Mouse (Mus musculus): ENCODE data around the gene Qprt. TPM values are rescaled to one million over a fixed set of nuclear protein-coding genes. Genes with fewer than 3 reads are reported as not detected.

The Qprt gene
- polyA plus RNA-seq (2015; fragmentation: Nextera tagmentation; extraction: Ambion mirVana), result 5.4 and 5.8 TPM in 2 replicates

DNA sequence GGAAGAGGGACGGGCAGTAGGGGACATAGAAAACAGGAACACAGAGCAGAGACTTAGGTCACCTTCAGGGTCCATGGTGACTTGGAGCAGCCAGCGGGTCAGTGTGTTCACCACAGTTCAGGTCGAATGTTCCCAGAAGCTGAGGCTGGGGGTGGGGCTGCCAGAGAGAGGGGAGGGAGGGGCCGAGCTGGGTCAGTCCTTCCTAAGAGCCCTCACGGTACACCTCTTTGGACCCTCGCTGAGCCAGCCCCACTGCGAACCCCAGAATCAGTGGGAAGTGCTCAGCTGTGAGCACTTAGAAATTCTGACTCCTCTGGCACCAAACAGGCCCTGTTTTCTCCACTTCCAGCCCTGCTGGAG is at the start of gene Qprt:
Gene Qprt (minus strand): TSS at position 316 of the 360 bp plus-strand sequence.

DNA sequence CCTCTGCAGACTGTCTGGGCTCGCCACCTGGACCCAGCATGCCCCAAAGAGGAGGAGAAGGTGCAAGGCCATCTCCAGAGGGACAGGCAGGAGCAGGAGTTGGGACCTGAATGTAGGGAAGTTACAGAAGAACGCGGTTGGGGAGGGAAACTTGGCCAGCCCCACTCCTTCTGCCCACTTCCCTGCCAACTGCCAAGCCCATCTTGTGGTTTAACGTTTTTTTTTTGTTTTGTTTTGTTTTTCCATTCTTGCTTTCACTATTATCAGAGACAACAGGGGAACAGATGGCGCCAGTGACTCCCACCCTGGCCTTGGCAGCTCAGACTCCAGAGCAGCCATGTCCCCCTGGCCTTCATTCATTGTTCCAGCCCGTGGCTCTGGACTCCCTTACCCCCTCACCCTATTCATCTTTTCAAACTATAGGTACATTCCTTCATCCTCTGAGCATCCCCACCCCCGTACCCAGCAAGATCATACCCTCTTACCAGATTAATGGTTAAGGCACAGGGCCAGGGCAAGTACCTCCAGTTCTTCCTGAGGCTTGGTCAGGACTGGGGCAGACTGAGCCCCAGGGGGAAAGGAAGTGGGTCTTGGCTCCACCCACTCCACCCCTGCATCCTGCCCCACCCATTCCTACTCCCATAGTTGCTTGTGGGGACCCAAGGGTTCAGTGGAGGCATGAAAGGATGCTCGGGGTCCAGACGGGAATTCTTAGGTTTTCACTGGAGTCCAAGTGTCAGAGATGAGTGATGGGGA is 15.4 kb upstream of the Qprt start, which contains the start of gene Spn:
Gene Spn (minus strand): TSS at position 562 of the 756 bp plus-strand sequence.

GRCm38 (mm10) chr7:127091114-127091896 is 30.7 kb downstream of the Qprt start, which contains the start of gene AI467606:
Gene AI467606 (plus strand): TSS chr7:127091359.

GRCm38 (mm10) chr7:127087278-127088010 is 34.6 kb downstream of the Qprt start, which contains the start of gene Zg16:
Gene Zg16 (minus strand): TSS chr7:127087328.

Other genes starting within 250 kb of the Qprt start
- gene Taok2, start 237.5 kb downstream of the Qprt start, polyA plus RNA-seq (2015; fragmentation: Nextera tagmentation; extraction: Ambion mirVana), result 17.4 and 18.3 TPM in 2 replicates
- gene Tmem219, start 199.3 kb downstream of the Qprt start, polyA plus RNA-seq (2015; fragmentation: Nextera tagmentation; extraction: Ambion mirVana), result 22.8 and 29.8 TPM in 2 replicates
- gene Kctd13, start 193.3 kb downstream of the Qprt start, polyA plus RNA-seq (2015; fragmentation: Nextera tagmentation; extraction: Ambion mirVana), result 6.0 and 7.1 TPM in 2 replicates
- gene Asphd1, start 172.6 kb downstream of the Qprt start, polyA plus RNA-seq (2015; fragmentation: Nextera tagmentation; extraction: Ambion mirVana), result not detected in 2 replicates
- 0.65 and 0.96 TPM in 2 replicates for gene Sez6l2, start 171.7 kb downstream of the Qprt start, polyA plus RNA-seq (2015; fragmentation: Nextera tagmentation; extraction: Ambion mirVana)
- 45.2 and 57.4 TPM in 2 replicates for gene Cdipt, start 146.3 kb downstream of the Qprt start, polyA plus RNA-seq (2015; fragmentation: Nextera tagmentation; extraction: Ambion mirVana)
- gene Cdiptos, start 146.1 kb downstream of the Qprt start, polyA plus RNA-seq (2015; fragmentation: Nextera tagmentation; extraction: Ambion mirVana), result 1.2 and 1.6 TPM in 2 replicates
- gene Mvp, start 107.6 kb downstream of the Qprt start, polyA plus RNA-seq (2015; fragmentation: Nextera tagmentation; extraction: Ambion mirVana), result 13.8 and 18.8 TPM in 2 replicates
- not detected in 2 replicates for gene Pagr1b, start 105.7 kb downstream of the Qprt start, polyA plus RNA-seq (2015; fragmentation: Nextera tagmentation; extraction: Ambion mirVana)
- gene Pagr1a, start 104.9 kb downstream of the Qprt start, polyA plus RNA-seq (2015; fragmentation: Nextera tagmentation; extraction: Ambion mirVana), result 37.2 and 37.9 TPM in 2 replicates
- gene Gm42742, start 101.1 kb downstream of the Qprt start, polyA plus RNA-seq (2015; fragmentation: Nextera tagmentation; extraction: Ambion mirVana), result 9.2 and 17.4 TPM in 2 replicates
- gene Prrt2, start 101.0 kb downstream of the Qprt start, polyA plus RNA-seq (2015; fragmentation: Nextera tagmentation; extraction: Ambion mirVana), result 3.0 and 4.0 TPM in 2 replicates
- gene Maz, start 95.2 kb downstream of the Qprt start, polyA plus RNA-seq (2015; fragmentation: Nextera tagmentation; extraction: Ambion mirVana), result 21.3 and 26.0 TPM in 2 replicates
- gene Kif22, start 79.8 kb downstream of the Qprt start, polyA plus RNA-seq (2015; fragmentation: Nextera tagmentation; extraction: Ambion mirVana), result 20.9 and 23.2 TPM in 2 replicates
- gene Zg16, start 34.9 kb downstream of the Qprt start, polyA plus RNA-seq (2015; fragmentation: Nextera tagmentation; extraction: Ambion mirVana), result not detected in 2 replicates
- gene AI467606, start 30.9 kb downstream of the Qprt start, polyA plus RNA-seq (2015; fragmentation: Nextera tagmentation; extraction: Ambion mirVana), result 2.4 and 2.7 TPM in 2 replicates
- 0.22 and 0.63 TPM in 2 replicates for gene Spn, start 15.6 kb upstream of the Qprt start, polyA plus RNA-seq (2015; fragmentation: Nextera tagmentation; extraction: Ambion mirVana)
- 22.0 and 23.9 TPM in 2 replicates for gene Cd2bp2, start 73.8 kb upstream of the Qprt start, polyA plus RNA-seq (2015; fragmentation: Nextera tagmentation; extraction: Ambion mirVana)
- gene Tbc1d10b, start 86.2 kb upstream of the Qprt start, polyA plus RNA-seq (2015; fragmentation: Nextera tagmentation; extraction: Ambion mirVana), result 17.3 and 19.1 TPM in 2 replicates
- 16,282 and 17,335 TPM in 2 replicates for gene Mylpf, start 86.7 kb upstream of the Qprt start, polyA plus RNA-seq (2015; fragmentation: Nextera tagmentation; extraction: Ambion mirVana)
- 8.7 and 9.9 TPM in 2 replicates for gene Zfp553, start 110.8 kb upstream of the Qprt start, polyA plus RNA-seq (2015; fragmentation: Nextera tagmentation; extraction: Ambion mirVana)
- gene Sept1, start 110.9 kb upstream of the Qprt start, polyA plus RNA-seq (2015; fragmentation: Nextera tagmentation; extraction: Ambion mirVana), result 8.5 and 9.1 TPM in 2 replicates
- gene Zfp771, start 122.0 kb upstream of the Qprt start, polyA plus RNA-seq (2015; fragmentation: Nextera tagmentation; extraction: Ambion mirVana), result 31.2 and 37.1 TPM in 2 replicates
- gene Dctpp1, start 138.5 kb upstream of the Qprt start, polyA plus RNA-seq (2015; fragmentation: Nextera tagmentation; extraction: Ambion mirVana), result 56.2 and 58.8 TPM in 2 replicates
- 36.9 and 48.8 TPM in 2 replicates for gene Sephs2, start 151.8 kb upstream of the Qprt start, polyA plus RNA-seq (2015; fragmentation: Nextera tagmentation; extraction: Ambion mirVana)
- 1.9 TPM in 2 replicates for gene Itgal, start 174.0 kb upstream of the Qprt start, polyA plus RNA-seq (2015; fragmentation: Nextera tagmentation; extraction: Ambion mirVana)
- 13.9 and 16.4 TPM in 2 replicates for gene Zfp768, start 223.4 kb upstream of the Qprt start, polyA plus RNA-seq (2015; fragmentation: Nextera tagmentation; extraction: Ambion mirVana)